Mouse (Mus musculus) forebrain, embryonic 10.5 days (tissue): ENCODE data around the gene Pkig. TPM values are rescaled to one million over a fixed set of nuclear protein-coding genes. Genes with fewer than 3 reads are reported as not detected.

Experiments used
- DNase-seq: peaks from one replicate; pipeline ENCODE4 v3.0.0-alpha.2; 2017; ENCODE audit warnings: low spot score; ENCODE audit errors: extremely low spot score
- H3K27ac ChIP-seq: fragments of 300-500 bp; sonication (generic); 2 replicates; pipeline ENCODE4 v1.5.1; 2016; ENCODE audit warnings: mild to moderate bottlenecking
- H3K27me3 ChIP-seq: fragments of 300-500 bp; sonication (generic); 2 replicates; pipeline ENCODE4 v1.6.1; 2016; ENCODE audit warnings: mild to moderate bottlenecking; ENCODE audit not compliant: poor library complexity, severe bottlenecking
- H3K36me3 ChIP-seq: fragments of 300-500 bp; sonication (generic); replicated peaks from 2 replicates; pipeline ENCODE4 v1.6.1; 2016; ENCODE audit warnings: mild to moderate bottlenecking, moderate library complexity
- H3K4me1 ChIP-seq: fragments of 300-500 bp; sonication (generic); 2 replicates; pipeline ENCODE4 v1.6.1; 2016
- H3K4me3 ChIP-seq: fragments of 300-500 bp; sonication (generic); 2 replicates; pipeline ENCODE4 v1.5.1; 2016; ENCODE audit warnings: mild to moderate bottlenecking, moderate library complexity
- H3K9me3 ChIP-seq: fragments of 300-500 bp; sonication (generic); 2 replicates; pipeline ENCODE4 v1.6.1; 2016; ENCODE audit warnings: mild to moderate bottlenecking, moderate library complexity
- WGBS: fragments of 180-500 bp; shearing (Covaris S2); methylation state at CpG from one replicate; pipeline ENCODE4 v1.1.7; 2016; 5-methylcytosine and 5-hydroxymethylcytosine counted together
- polyA plus RNA-seq: library from polyadenylated mRNA; unstranded; fragments of >200 nt; fragmentation: Nextera tagmentation; extraction: Ambion mirVana; gene quantifications from 2 replicates; pipeline ENCODE4 v1.2.1, GENCODE M21; 2016

Gene Pkig
- polyA plus RNA-seq, 1 experiment from 2014 or later = 212 TPM

GRCm38 (mm10) chr2:163631223-163631622 is 27.0 kb upstream of the Pkig start:
- Histone ChIP-seq H3K27me3 (no peaks in the 10 kb centered on the region), H3K4me3 (no peak overlapping the region), H3K4me1 (no peaks in the 10 kb centered on the region), H3K9me3 (no peaks in the 10 kb centered on the region), H3K36me3 (peaks cover 96% of the 10 kb centered on the region), H3K27ac (no peak overlapping the region)
- whole genome bisulfite sequencing = 95% methylated on average over 4 of the region's 4 CpGs
- no peak for DNase-seq

GRCm38 (mm10) chr2:163631715-163632114 is 26.5 kb upstream of the Pkig start:
- no peak for DNase-seq
- Histone ChIP-seq H3K36me3 (peaks cover 96% of the 10 kb centered on the region), H3K4me3 (no peak overlapping the region), H3K9me3 (no peaks in the 10 kb centered on the region), H3K27ac (no peak overlapping the region), H3K27me3 (no peaks in the 10 kb centered on the region), H3K4me1 (no peaks in the 10 kb centered on the region)
- 91% methylated on average over 2 of the region's 2 CpGs for WGBS

- peaks cover 75% of the 10 kb centered on the region for H3K36me3 ChIP-seq
- no peaks in the 10 kb centered on the region for H3K27me3 ChIP-seq
- no peaks in the 10 kb centered on the region for H3K9me3 ChIP-seq
- H3K4me3 ChIP-seq = no peak overlapping the region
- 92% methylated on average over 2 of the region's 2 CpGs for WGBS
- DNase-seq = no peak
- H3K4me1 ChIP-seq = no peaks in the 10 kb centered on the region
- H3K27ac ChIP-seq = no peak overlapping the region
These were observed 24.0 kb upstream of the Pkig start for GRCm38 (mm10) chr2:163634211-163634610.

- no peaks in the 10 kb centered on the region for H3K4me1 ChIP-seq
These were observed 22.1 kb upstream of the Pkig start for GRCm38 (mm10) chr2:163636057-163636456.

GRCm38 (mm10) chr2:163637655-163638266 is 20.4 kb upstream of the Pkig start:
- 83% methylated on average over 5 of the region's 5 CpGs for WGBS
- H3K27me3 ChIP-seq = no peaks in the 10 kb centered on the region
- no peaks in the 10 kb centered on the region for H3K9me3 ChIP-seq
- H3K4me3 ChIP-seq = no peak overlapping the region
- peaks cover 57% of the 10 kb centered on the region for H3K36me3 ChIP-seq
- peaks cover 3% of the 10 kb centered on the region for H3K4me1 ChIP-seq
- DNase-seq = no peak
- no peak overlapping the region for H3K27ac ChIP-seq

More at GRCm38 (mm10) chr2:163636057-163636456, 22.1 kb upstream of the Pkig start:
- 94% methylated on average over 2 of the region's 2 CpGs for WGBS
- no peak for DNase-seq
- H3K27me3 ChIP-seq = no peaks in the 10 kb centered on the region
- no peak overlapping the region for H3K4me3 ChIP-seq
- H3K27ac ChIP-seq = no peak overlapping the region
- H3K36me3 ChIP-seq = peaks cover 61% of the 10 kb centered on the region
- H3K9me3 ChIP-seq = no peaks in the 10 kb centered on the region

GRCm38 (mm10) chr2:163640493-163640892 is 17.7 kb upstream of the Pkig start:
- WGBS = 87% methylated on average over 3 of the region's 3 CpGs
- Histone ChIP-seq H3K36me3 (peaks cover 36% of the 10 kb centered on the region), H3K27me3 (no peaks in the 10 kb centered on the region), H3K9me3 (no peaks in the 10 kb centered on the region), H3K4me3 (no peak overlapping the region), H3K4me1 (peaks cover 22% of the 10 kb centered on the region), H3K27ac (no peak overlapping the region)
- DNase-seq = no peak

GRCm38 (mm10) chr2:163641681-163642080 is 16.5 kb upstream of the Pkig start:
- DNase-seq = no peak
- Histone ChIP-seq H3K9me3 (no peaks in the 10 kb centered on the region), H3K4me3 (no peak overlapping the region), H3K4me1 (peaks cover 23% of the 10 kb centered on the region), H3K36me3 (peaks cover 25% of the 10 kb centered on the region), H3K27me3 (no peaks in the 10 kb centered on the region), H3K27ac (no peak overlapping the region)
- WGBS = 89% methylated on average over 3 of the region's 3 CpGs

GRCm38 (mm10) chr2:163642685-163643575 is 15.3 kb upstream of the Pkig start:
- Histone ChIP-seq H3K27ac (no peak overlapping the region; the same call in 1 of the 2 replicates), H3K4me3 (peak overlapping the region; percentile 96), H3K27me3 (no peaks in the 10 kb centered on the region), H3K9me3 (no peaks in the 10 kb centered on the region), H3K4me1 (peaks cover 23% of the 10 kb centered on the region), H3K36me3 (peaks cover 23% of the 10 kb centered on the region)
- no peak for DNase-seq
- 94% methylated on average over 30 of the region's 30 CpGs for WGBS

- Histone ChIP-seq H3K27me3 (no peaks in the 10 kb centered on the region), H3K4me1 (peaks cover 23% of the 10 kb centered on the region), H3K4me3 (peak overlapping the region; percentile 96), H3K36me3 (peaks cover 22% of the 10 kb centered on the region), H3K27ac (peak overlapping the region; percentile 97), H3K9me3 (no peaks in the 10 kb centered on the region)
- DNase-seq = no peak
- 87% methylated on average over 2 of the region's 2 CpGs for WGBS
These were observed 14.6 kb upstream of the Pkig start for GRCm38 (mm10) chr2:163643576-163643971.

GRCm38 (mm10) chr2:163644047-163644446 is 14.1 kb upstream of the Pkig start:
- H3K9me3 ChIP-seq = no peaks in the 10 kb centered on the region
- peak overlapping the region; percentile 96 for H3K4me3 ChIP-seq
- H3K36me3 ChIP-seq = peaks cover 20% of the 10 kb centered on the region
- H3K4me1 ChIP-seq = peaks cover 23% of the 10 kb centered on the region
- no peaks in the 10 kb centered on the region for H3K27me3 ChIP-seq
- no peak for DNase-seq
- H3K27ac ChIP-seq = peak overlapping the region; percentile 97
- 16% methylated on average over 4 of the region's 4 CpGs for WGBS

GRCm38 (mm10) chr2:163644575-163645385 is 13.4 kb upstream of the Pkig start, which contains the start of gene Serinc3:
Gene Serinc3 (minus strand): TSS chr2:163645131.
- no peaks in the 10 kb centered on the region for H3K27me3 ChIP-seq
- H3K4me3 ChIP-seq = peak within 1 kb of the TSS; percentile 96
- WGBS = under 1% methylated on average over 74 of the region's 74 CpGs
- no peaks in the 10 kb centered on the region for H3K9me3 ChIP-seq
- H3K4me1 ChIP-seq = peaks cover 23% of the 10 kb centered on the region
- DNase-seq = peak; percentile 99
- peak within 1 kb of the TSS; percentile 97 for H3K27ac ChIP-seq
- peaks cover 20% of the 10 kb centered on the region for H3K36me3 ChIP-seq

GRCm38 (mm10) chr2:163645700-163646460 is 12.3 kb upstream of the Pkig start:
- H3K36me3 ChIP-seq = peaks cover 17% of the 10 kb centered on the region
- peaks cover 10% of the 10 kb centered on the region for H3K9me3 ChIP-seq
- peak overlapping the region; percentile 97 for H3K27ac ChIP-seq
- WGBS = 80% methylated on average over 11 of the region's 11 CpGs
- no peak for DNase-seq
- no peaks in the 10 kb centered on the region for H3K27me3 ChIP-seq
- peak overlapping the region; percentile 96; the same call in 1 of the 2 replicates for H3K4me3 ChIP-seq
- H3K4me1 ChIP-seq = peaks cover 23% of the 10 kb centered on the region
